Mouse (Mus musculus) heart, adult 2 months (tissue): Measurements from ENCODE around the gene Krt90. TPM values are rescaled to one million over a fixed set of nuclear protein-coding genes. Genes with fewer than 3 reads are reported as not detected.

Source experiments
- DNase-seq, 2 experiments: peaks; one replicate each; pipeline ENCODE4 v3.0.0; 2021
- H3K27ac ChIP-seq: fragments of 200-600 bp; 2 replicates; pipeline ENCODE4 v1.8.1; 2022
- H3K27me3 ChIP-seq: fragments of 200-500 bp; 2 replicates; pipeline ENCODE4 v1.6.1; 2012; ENCODE audit warnings: mild to moderate bottlenecking, low read length, inconsistent platforms, mixed read lengths; ENCODE audit not compliant: control insufficient read depth, insufficient read depth
- H3K36me3 ChIP-seq: fragments of 200-500 bp; 2 replicates; pipeline ENCODE4 v1.6.1; 2012; ENCODE audit warnings: low read length, inconsistent platforms; ENCODE audit not compliant: control insufficient read depth, insufficient read depth
- H3K4me1 ChIP-seq: fragments of 200-500 bp; 2 replicates; pipeline ENCODE4 v1.6.1; 2011; ENCODE audit warnings: low read length; ENCODE audit not compliant: control insufficient read depth, insufficient read depth
- H3K4me3 ChIP-seq: fragments of 200-600 bp; 2 replicates; pipeline ENCODE4 v1.8.1; 2022
- H3K79me2 ChIP-seq: fragments of 200-500 bp; replicated peaks from 2 replicates; pipeline ENCODE4 v1.6.1; 2012; ENCODE audit warnings: mild to moderate bottlenecking, inconsistent platforms, low read length, moderate library complexity, mixed read lengths; ENCODE audit not compliant: control insufficient read depth, insufficient read depth
- H3K9ac ChIP-seq: fragments of 200-500 bp; 2 replicates; pipeline ENCODE4 v1.6.1; 2012; ENCODE audit warnings: low read depth, mild to moderate bottlenecking, control low read depth, inconsistent platforms, low read length, mixed read lengths
- CTCF ChIP-seq: fragments of 200-600 bp; IDR thresholded peaks from 2 replicates; pipeline ENCODE4 v1.8.1; 2022; ENCODE audit warnings: antibody characterized with exemption, mild to moderate bottlenecking, moderate library complexity
- EP300 ChIP-seq: fragments of 200-500 bp; IDR thresholded peaks from 2 replicates; pipeline ENCODE4 v1.6.1; 2011; ENCODE audit warnings: low read depth, low read length, control low read depth; ENCODE audit not compliant: insufficient read depth
- POLR2A ChIP-seq: fragments of 200-500 bp; IDR thresholded peaks from 2 replicates; pipeline ENCODE4 v1.6.1; 2011; ENCODE audit warnings: mild to moderate bottlenecking, low read depth, low read length, control low read depth; ENCODE audit not compliant: insufficient read depth
- WGBS: fragments of 180-500 bp; shearing (Covaris S2); methylation state at CpG from one replicate; pipeline ENCODE4 v1.1.7; 2018; 5-methylcytosine and 5-hydroxymethylcytosine counted together
- intact Hi-C: fragments of 180-260 bp; cut with DNase I; formaldehyde crosslinking; loops from one replicate; pipeline ENCODE4 v1.15.1; 2025
- long read RNA-seq: library from polyadenylated mRNA; stranded (forward); transcript quantifications from one replicate; pipeline ENCODE4 v2.0.0, GENCODE M21; 2021
- polyA plus RNA-seq: library from polyadenylated mRNA; depleted of rRNA; stranded (reverse); fragments of >200 nt; gene quantifications from 2 replicates; pipeline ENCODE4 v1.2.3, GENCODE M21; 2012; rRNA removed
- total RNA-seq, 2 experiments: library from RNA; stranded (reverse); gene quantifications; 2 replicates each; pipeline ENCODE4 v1.2.3; 2021

The Krt90 gene
- total RNA-seq (not detected), polyA plus RNA-seq (0.06 TPM in 1 of 2 replicates, not detected in the other)
- long read RNA-seq: 0 reads

GRCm38 (mm10) chr15:101562850-101563249 is at the start of gene Krt90:
Krt90 (minus strand) TSS chr15:101562950.
- Histone ChIP-seq H3K79me2 (no peaks in the 10 kb centered on the region), H3K27me3 (peaks cover 1% of the 10 kb centered on the region; the same call in 1 of the 2 replicates), H3K36me3 (no peaks in the 10 kb centered on the region), H3K4me1 (no peaks in the 10 kb centered on the region), H3K9ac (no peak within 1 kb of the TSS), H3K27ac (no peak within 1 kb of the TSS), H3K4me3 (no peak within 1 kb of the TSS)
- intact Hi-C loops: no loop called here
- no peak for DNase-seq
- TF ChIP-seq EP300: no peak
- TF ChIP-seq POLR2A: no peak
- TF ChIP-seq CTCF: no peak
- 53% methylated on average over 5 of the region's 5 CpGs for WGBS

- no peaks in the 10 kb centered on the region for H3K79me2 ChIP-seq
- WGBS: 56% methylated on average over 6 of the region's 6 CpGs
- H3K27me3 ChIP-seq: no peaks in the 10 kb centered on the region
- H3K27ac ChIP-seq: no peak overlapping the region
- H3K4me1 ChIP-seq: no peaks in the 10 kb centered on the region
- TF ChIP-seq CTCF (no peak), EP300 (no peak)
- DNase-seq: no peak
- H3K9ac ChIP-seq: no peak overlapping the region
- H3K4me3 ChIP-seq: no peak overlapping the region
- H3K36me3 ChIP-seq: no peaks in the 10 kb centered on the region
- intact Hi-C loops: no loop called here
These were observed 36.4 kb upstream of the Krt90 start for GRCm38 (mm10) chr15:101599123-101599522.

GRCm38 (mm10) chr15:101588216-101588615 is 25.5 kb upstream of the Krt90 start:
- no peak for DNase-seq
- intact Hi-C loops: no loop called here
- H3K27ac ChIP-seq: no peak overlapping the region
- WGBS: 67% methylated on average over 10 of the region's 10 CpGs
- H3K27me3 ChIP-seq: no peaks in the 10 kb centered on the region
- TF ChIP-seq POLR2A (no peak), CTCF (peak; percentile 8; the same call in 1 of the 2 replicates), EP300 (no peak)
- H3K4me3 ChIP-seq: no peak overlapping the region
- H3K4me1 ChIP-seq: no peaks in the 10 kb centered on the region
- no peaks in the 10 kb centered on the region for H3K36me3 ChIP-seq
- H3K9ac ChIP-seq: no peak overlapping the region
- H3K79me2 ChIP-seq: no peaks in the 10 kb centered on the region

GRCm38 (mm10) chr15:101584456-101584855 is 21.7 kb upstream of the Krt90 start:
- Histone ChIP-seq H3K27ac (no peak overlapping the region), H3K27me3 (no peaks in the 10 kb centered on the region), H3K4me1 (no peaks in the 10 kb centered on the region), H3K9ac (no peak overlapping the region), H3K79me2 (no peaks in the 10 kb centered on the region), H3K36me3 (no peaks in the 10 kb centered on the region), H3K4me3 (no peak overlapping the region)
- no peak for DNase-seq
- intact Hi-C loops: no loop called here
- TF ChIP-seq CTCF (no peak), EP300 (no peak), POLR2A (no peak)
- 27% methylated on average over 2 of the region's 2 CpGs for WGBS

- H3K27ac ChIP-seq: no peak overlapping the region
- no peak for TF ChIP-seq CTCF
- no peak for TF ChIP-seq EP300
- no peak for TF ChIP-seq POLR2A
- no peaks in the 10 kb centered on the region for H3K4me1 ChIP-seq
- no peaks in the 10 kb centered on the region for H3K79me2 ChIP-seq
- no peak overlapping the region for H3K9ac ChIP-seq
- H3K36me3 ChIP-seq: no peaks in the 10 kb centered on the region
- WGBS: 64% methylated on average over 8 of the region's 8 CpGs
- intact Hi-C loops: no loop called here
- H3K4me3 ChIP-seq: no peak overlapping the region
- no peaks in the 10 kb centered on the region for H3K27me3 ChIP-seq
- no peak for DNase-seq
These were observed 20.6 kb upstream of the Krt90 start for GRCm38 (mm10) chr15:101583211-101583965.

- no peak for TF ChIP-seq POLR2A
- no peak for TF ChIP-seq EP300
- no peak for TF ChIP-seq CTCF
- intact Hi-C loops: no loop called here
- Histone ChIP-seq H3K79me2 (no peaks in the 10 kb centered on the region), H3K4me1 (no peaks in the 10 kb centered on the region), H3K9ac (no peak overlapping the region), H3K27ac (no peak overlapping the region), H3K36me3 (no peaks in the 10 kb centered on the region), H3K27me3 (no peaks in the 10 kb centered on the region), H3K4me3 (no peak overlapping the region)
- no peak for DNase-seq
- whole genome bisulfite sequencing: 63% methylated on average over 3 of the region's 3 CpGs
These were observed 19.0 kb upstream of the Krt90 start for GRCm38 (mm10) chr15:101581701-101582100.
